Mouse (Mus musculus) heart, postnatal 14 days (tissue): ENCODE measurements around the gene Ntn4. TPM values are rescaled to one million over a fixed set of nuclear protein-coding genes. Genes with fewer than 3 reads are reported as not detected.
A peak's percentile ranks its signal among the peaks of the same experiment; 100 is the strongest.

Experiments used
- DNase-seq, 2 experiments: peaks; one replicate each; pipeline ENCODE4 v3.0.0; 2021 to 2022
- intact Hi-C: fragments of 180-260 bp; cut with DNase I; formaldehyde crosslinking; loops from one replicate; pipeline ENCODE4 v1.15.1; 2025
- total RNA-seq, 2 experiments: library from RNA; stranded (reverse); gene quantifications; 2 replicates each; pipeline ENCODE4 v1.2.3; 2021

Gene Ntn4
- total RNA-seq, 2 experiments from 2014 or later: 18.0 to 18.4 TPM

DNA sequence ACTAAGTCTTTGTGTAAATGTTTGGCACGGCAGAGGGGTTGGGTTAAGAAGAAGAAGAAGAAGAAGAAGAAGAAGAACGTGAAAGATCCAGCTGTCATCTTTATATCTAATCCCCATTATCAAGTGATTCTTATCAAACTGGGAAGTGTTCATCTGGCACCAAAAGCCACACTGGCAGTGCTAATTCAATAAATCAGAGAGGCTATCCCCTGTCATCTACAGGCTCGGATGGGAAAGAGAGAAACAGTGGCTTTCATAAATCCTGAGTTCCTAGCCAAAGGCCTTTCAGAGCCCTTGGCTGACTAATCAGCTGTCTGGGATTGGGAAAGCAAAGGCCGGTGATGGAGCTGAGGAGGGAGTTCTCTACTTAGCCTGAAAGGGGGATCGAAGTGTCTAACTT lies 126.8 kb downstream of the Ntn4 start:
- DNase-seq: no peak
- intact Hi-C loops: no loop called here

DNA sequence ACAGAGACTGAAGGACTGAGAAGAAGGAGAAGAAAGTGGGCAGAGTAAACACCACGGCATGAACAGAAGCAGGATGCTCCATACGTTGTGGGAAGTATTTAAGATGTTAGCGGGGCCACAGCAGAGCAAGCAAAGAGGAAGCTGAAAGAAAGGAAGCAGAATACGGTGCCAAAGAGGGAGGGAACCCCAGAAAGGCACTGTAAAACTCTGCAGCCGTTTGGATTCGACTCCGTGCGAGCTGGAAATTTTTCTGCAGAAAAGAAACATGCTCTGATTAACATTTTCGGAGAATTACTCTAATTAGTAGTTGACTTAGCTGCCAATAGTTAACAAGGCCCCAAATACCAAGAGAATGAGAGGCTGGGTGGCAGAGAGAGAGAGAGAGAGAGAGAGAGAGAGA lies 127.7 kb downstream of the Ntn4 start:
- DNase-seq: peak in 1 of 2 experiments; percentile 32
- intact Hi-C loops: no loop called here

- DNase-seq: peak in 1 of 2 experiments; percentile 31
- intact Hi-C loops: no loop called here
Measured at GRCm38 (mm10) chr10:93771931-93772465, 131.5 kb downstream of the Ntn4 start.

GRCm38 (mm10) chr10:93772492-93772891 lies 132.0 kb downstream of the Ntn4 start:
- intact Hi-C loops: no loop called here

DNA sequence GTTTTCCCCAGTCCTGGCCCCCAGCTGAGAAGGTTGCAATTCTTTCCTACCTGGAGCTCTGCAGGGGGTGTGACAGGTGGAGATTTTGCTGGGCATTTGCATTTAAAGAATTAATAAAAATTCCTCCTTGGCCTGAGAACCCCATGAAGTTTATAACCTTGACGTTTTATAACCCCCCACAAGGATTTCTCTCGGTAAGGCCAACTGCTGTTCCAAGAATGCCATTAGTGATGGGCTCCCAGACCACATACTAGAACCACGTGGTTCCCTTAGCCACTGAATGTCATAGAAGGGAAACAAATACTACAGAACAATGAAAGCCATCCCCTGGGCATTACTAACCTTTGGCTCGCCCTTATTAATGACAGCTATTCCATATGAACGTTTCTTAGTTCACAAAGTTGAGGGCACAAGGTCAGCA lies 136.3 kb downstream of the Ntn4 start:
- intact Hi-C loops: loop anchor here (1.0 to 5.0 kb wide), 2 partner anchors 165 to 184 kb away; no protein-coding TSS in a partner anchor
- DNase-seq: no peak

More at GRCm38 (mm10) chr10:93772492-93772891, 132.0 kb downstream of the Ntn4 start:
- no peak for DNase-seq

GRCm38 (mm10) chr10:93777372-93777771 lies 136.9 kb downstream of the Ntn4 start:
- intact Hi-C loops: loop anchor here (5.0 kb wide), 1 partner anchor 185 kb away; no protein-coding TSS in a partner anchor
- DNase-seq: peak; percentile 68 to 82

GRCm38 (mm10) chr10:93783216-93784013 lies 142.9 kb downstream of the Ntn4 start:
- intact Hi-C loops: no loop called here
- DNase-seq: no peak

Other genes with a start within 250 kb of the Ntn4 start
- 10 to 100 TPM; 41.6 to 46.0 TPM for gene Lta4h, start 187.3 kb upstream of the Ntn4 start, total RNA-seq
- gene Hal, start 151.9 kb upstream of the Ntn4 start, total RNA-seq: under 1 TPM; 0.38 to 0.44 TPM
- not detected for gene Amdhd1, start 100.6 kb upstream of the Ntn4 start, total RNA-seq
- not detected for gene Ccdc38, start 100.0 kb upstream of the Ntn4 start, total RNA-seq
- gene Snrpf, start 51.0 kb upstream of the Ntn4 start, total RNA-seq: 10 to 100 TPM in 1 of 2 experiments, 1 to 10 TPM in 1; 9.5 to 10.1 TPM
- gene Usp44, start 190.9 kb downstream of the Ntn4 start, total RNA-seq: under 1 TPM in 1 of 2 experiments, not detected in 1; 0.15 TPM